Mouse (Mus musculus): ENCODE data around the gene H2-Q2.
"Not testable (repeated sequence)": the region's sequence is repeated elsewhere in the genome, so short reads cannot be mapped to it uniquely, and the experiment has no call there.

Gene H2-Q2
- long read RNA-seq, experiment 1, partial matches to known transcripts: 0 of 1 reads
- long read RNA-seq, experiment 1, other reads (novel, unspliced or antisense): 1 of 1 reads
- long read RNA-seq, experiment 2: 0 reads

DNA sequence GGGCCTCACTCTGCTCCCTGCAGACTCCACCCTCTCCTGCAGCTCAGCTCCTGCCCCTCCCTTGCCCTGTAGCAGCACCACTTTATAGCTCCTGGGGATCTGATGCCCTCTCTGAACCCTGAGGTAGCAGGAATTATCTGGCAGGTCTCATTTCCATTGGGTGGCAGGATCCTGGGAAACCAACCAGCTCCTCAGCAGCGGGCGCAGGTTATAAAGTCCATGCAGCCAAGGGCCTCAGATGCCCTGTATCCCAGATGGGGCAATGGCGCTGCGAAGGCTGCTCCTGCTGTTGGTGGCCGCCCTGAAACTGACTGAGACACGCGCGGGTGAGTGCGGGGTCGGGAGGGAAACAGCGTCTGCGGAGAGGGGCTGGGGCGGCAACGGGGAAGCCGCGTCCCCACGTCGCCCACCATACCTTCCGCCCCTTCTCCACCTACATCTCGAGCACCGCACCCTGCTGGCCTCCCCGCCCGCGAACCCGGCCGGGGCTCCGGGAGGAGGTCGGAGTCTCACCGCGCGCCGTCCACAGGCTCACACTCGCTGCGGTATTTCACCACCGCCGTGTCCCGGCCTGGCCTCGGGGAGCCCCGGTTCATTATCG, at the start of gene H2-Q2:
Gene H2-Q2 (plus strand): TSS at position 172 of the 601 bp plus-strand sequence.
- intact Hi-C loops (cut with DNase I): no loop called here

DNA sequence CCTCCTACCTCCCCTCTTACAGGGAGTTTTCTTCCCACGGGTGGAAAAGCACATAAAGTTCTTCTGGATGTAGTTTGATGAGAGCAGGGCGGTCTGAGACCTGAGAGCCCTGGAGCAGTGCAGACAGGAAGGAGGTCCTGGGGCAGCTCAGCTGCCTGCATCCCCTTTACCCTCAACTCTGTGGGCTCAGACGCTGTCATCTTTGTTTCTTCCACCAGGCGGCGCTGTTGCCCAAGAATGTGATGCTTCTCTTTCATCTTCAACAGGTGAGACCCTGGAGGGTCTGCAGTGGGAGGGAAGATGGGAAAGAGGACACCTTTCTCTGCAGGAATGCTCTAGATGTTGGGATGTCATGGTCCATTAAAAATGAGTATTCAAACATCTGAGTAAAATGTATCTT, 46.2 kb upstream of the H2-Q2 start:
- intact Hi-C loops (cut with DNase I): not testable (repeated sequence)

DNA sequence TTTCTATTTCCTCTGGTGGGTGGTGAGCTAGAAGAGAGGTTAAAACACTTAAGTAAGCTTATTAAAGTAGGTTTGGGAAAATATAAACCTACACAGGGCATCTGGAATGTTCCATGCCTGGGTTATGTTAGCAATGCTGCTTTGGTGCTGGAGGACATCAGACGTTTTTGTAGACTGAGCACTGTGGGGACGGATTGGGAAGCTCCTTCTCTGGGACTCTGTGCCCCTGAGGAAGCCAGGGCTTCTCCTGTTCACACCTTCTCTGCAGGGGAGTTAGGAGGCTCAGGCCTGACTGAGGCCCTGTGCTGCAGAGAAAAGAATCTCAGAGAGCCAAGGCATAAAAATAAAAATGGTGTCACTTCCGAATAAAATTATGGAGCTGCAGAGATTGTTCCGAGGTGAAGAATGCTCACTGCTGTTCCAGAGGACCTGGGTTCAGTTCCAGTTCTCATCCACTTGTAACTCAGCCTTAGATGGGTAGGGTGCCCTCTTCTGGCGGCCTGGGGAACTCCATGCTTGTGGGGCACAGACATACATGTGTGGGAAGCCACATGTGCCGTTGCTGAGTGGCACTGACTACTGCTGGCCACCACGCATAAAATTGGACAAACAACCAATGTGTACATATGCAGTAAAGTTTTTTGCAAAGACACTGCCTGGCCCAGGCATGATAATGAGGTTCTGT, 41.6 kb upstream of the H2-Q2 start:
- intact Hi-C loops (cut with DNase I): not testable (repeated sequence)

DNA sequence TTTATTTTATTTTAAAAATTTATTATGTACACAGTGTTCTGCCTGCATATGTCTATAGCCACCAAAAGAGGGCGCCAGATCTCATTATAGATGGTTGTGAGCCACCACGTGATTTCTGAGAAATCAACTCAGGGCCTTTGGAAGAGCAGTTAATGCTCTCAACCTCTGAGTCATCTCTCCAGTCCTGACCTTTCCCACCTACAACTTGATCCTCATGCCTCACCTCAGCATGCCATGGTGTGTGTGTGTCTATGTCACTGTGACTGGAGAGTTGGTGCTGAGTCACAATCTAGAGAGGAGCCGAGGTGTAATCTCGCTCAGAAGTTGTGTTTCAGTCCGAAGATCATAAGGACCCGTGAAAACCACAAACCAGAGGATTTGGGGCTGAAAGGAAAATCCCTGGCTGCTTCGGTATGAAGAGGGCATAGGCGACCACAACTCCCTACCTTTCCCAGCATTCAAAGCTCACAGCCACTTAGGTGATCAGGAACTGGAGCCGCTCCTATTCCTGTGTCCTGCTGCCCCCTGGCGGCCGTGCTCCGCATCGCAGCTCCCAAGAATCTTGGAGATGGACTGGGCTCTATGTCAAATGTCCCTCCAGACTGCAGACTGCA, 40.3 kb upstream of the H2-Q2 start:
- intact Hi-C loops (cut with DNase I): loop anchor here (1.0 kb wide), 1 partner anchor 1336 kb away; no protein-coding TSS in a partner anchor

DNA sequence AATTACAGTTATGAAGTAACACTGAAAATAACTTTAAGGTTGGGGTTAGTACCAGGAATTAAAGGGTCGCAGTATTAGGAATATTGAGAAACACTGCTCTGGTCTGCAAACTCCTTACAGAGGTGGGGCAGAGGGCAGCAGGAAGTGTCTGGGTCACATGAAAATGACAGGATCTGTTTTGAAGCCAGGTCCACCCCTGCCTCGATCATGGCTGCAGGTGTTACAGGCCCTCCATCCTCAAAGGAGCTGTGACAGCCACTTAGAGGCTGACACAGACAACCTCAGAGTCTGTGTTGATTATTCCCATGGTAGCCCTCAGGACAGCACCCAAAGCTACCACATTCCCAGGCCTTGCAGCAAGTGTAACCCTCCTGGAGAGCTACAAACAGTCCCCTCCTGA, 38.8 kb upstream of the H2-Q2 start:
- intact Hi-C loops (cut with DNase I): no loop called here

DNA sequence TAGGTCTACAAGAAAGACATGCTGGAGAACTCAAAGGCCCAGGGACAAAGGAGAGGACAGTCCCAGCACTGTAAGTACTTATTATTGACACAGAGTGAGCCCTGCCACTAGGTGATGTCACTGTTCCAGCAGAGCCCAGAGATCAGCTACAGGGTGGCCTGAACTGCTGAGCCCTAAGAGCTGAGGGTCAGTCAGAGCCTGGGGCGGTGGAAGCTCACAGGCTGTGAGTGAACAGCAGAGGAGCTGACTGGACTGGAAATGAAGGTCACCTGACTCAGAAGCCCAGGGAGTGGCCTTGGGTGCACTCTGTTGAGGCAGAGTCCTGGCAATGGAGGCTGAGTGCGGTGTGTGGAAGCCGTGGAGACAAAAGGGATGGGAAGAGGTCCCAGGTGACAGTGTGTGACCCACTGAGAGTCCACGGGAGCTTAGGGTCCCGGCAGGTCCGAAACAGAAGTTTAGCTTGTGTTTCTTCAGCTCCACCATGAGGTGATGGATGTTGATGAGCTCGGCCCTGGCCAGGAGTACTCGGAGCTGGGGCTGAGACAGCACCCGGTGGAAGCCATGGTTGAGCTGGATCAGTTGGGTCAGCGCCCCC, 38.2 kb upstream of the H2-Q2 start:
- intact Hi-C loops (cut with DNase I): no loop called here

DNA sequence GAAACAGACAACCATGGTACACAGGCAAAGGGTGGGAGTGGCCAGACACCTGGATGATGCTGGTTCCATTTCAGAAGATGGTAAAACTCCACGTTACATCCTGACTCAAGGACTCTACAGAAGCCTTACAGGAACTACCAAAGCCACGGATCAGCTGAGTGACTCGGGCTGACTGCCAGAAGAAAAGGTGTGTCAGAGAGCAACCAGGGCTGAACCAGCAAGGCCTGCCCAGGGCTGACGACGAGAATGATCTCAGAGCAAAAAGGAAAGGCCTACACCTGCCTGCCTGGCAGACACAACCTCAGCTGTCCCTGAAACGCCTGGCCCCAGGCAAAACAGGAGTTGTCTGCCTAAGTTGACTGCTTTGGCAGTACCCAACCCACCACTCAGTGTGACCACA, 37.6 kb upstream of the H2-Q2 start:
- intact Hi-C loops (cut with DNase I): no loop called here

DNA sequence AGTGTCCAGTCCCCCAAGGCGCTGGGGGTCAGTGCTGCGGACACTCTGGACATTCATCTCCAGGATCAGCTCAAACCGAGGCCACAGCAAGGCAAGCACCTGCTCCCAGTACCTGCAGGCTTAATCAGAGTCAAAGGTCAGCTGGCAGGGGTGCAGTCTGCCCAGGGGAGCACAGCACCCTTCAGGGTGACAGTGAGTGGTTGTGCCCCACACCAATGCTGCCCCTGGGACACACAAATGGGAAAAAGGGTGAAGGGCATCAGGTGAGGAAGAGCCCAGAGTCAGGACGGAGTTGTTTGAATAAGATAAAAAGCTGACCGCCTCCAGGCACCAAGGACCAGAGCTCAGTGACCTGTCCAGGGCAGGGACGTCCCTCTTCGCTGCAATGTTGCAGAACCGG, 37.1 kb upstream of the H2-Q2 start:
- intact Hi-C loops (cut with DNase I): not testable (repeated sequence)

DNA sequence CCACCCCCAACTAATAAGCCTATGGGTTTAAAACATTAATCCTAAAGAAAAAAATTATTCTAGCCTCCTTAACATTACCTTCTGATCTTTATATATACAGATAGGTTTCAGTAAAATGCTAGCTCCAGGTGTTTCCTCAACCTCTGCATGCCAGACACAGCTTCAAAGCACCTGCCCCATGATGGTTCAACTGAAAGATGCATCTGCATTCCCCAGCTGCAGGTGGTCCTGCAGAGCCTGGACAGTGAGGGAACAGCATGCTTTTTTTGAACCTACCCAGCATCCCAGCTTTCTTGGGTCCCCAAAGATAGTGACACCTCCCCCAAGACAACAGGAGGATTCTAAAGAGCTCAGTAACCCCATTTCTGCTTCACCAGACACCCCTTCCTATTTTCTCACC, 23.4 kb upstream of the H2-Q2 start:
- intact Hi-C loops (cut with DNase I): loop anchor here (1.0 kb wide), 1 partner anchor 41 kb away; no protein-coding TSS in a partner anchor

DNA sequence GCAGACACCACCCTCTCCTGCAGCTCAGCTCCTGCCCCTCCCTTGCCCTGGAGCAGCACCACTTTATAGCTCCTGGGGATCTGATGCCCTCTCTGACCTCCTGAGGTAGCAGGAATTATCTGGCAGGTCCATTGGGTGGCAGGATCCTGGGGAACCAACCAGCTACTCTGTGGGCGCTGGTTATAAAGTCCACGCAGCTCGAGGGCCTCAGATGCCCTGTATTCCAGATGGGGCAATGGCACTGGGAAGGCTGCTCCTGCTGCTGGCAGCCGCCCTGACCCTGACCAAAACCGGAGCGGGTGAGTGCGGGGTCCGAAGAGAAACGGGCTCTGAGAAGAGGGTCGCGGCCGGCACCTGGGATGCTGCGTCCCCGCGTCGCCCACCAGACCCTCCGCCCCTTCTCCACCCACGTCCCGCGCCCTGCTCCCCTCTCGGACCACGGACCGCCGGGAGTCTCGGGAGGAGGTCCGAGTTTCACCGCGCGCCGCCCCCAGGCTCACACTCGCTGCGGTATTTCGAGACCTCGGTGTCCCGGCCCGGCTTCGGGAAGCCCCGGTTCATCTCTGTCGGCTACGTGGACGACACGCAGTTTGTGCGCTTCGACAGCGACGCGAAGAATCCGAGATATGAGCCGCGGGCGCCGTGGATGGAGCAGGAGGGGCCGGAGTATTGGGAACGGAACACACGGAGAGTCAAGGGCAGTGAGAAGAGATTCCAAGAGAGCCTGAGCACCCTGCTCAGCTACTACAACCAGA, 21.5 kb upstream of the H2-Q2 start, which contains the start of gene H2-Q1:
Gene H2-Q1 (plus strand): TSS at position 79 of the 755 bp plus-strand sequence.
- intact Hi-C loops (cut with DNase I): no loop called here

DNA sequence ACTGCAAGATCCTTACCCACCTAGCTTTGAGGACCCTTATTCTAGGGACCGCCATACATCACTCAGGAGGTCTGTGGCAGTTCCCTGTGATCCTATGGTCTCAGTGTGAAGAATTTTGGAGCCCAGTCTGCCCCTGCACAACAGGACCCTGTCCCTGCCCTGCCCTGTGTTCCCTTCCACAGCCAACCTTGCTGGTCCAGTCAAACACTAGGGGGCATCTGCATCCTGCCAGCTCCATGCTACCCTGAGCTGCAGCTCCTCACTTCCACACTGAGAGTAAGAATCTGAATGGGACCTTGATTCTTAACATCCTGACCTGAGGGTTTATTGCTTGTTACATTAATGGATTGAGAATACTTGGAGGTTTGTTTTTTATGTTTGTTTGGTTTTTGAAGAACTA, 16.9 kb upstream of the H2-Q2 start:
- intact Hi-C loops (cut with DNase I): not testable (repeated sequence)

DNA sequence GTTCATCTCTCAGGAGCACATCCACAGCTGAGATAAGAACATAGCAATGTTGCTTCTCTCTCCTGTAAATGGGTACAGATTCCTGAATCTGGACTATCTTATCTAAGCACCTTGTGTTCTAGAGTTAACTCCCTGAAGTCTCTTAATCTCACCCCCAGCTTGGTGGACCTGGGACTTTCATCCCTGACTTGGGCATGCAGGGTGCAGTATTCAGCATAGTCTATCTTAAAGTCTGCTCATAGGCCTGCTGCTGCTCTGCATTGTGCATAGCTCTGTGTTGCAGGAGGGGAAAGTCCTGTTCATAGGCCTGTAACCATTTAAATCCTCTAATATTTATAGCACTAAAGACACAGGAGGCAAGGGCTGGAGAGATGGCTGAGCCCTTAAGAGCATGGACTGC, 16.0 kb upstream of the H2-Q2 start:
- intact Hi-C loops (cut with DNase I): not testable (repeated sequence)

DNA sequence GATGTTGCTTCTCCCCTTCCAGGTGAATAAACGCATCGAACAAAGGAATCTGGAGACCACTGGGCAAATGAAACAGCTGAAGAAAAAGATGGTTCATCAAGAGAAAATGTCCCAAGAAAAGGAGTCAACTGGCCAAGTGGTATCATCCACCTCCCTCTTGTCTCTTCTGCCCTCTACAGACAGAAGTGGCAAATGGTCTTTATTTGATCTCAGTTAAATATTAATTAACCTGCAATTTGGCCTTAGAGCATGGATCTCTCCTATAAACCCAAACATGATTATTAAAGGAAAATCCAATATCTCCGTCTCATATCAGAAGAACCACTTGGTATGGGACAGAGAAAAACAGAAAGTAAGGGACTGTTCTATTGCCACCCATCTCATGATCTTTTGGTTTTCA, 12.3 kb upstream of the H2-Q2 start:
- intact Hi-C loops (cut with DNase I): not testable (repeated sequence)

DNA sequence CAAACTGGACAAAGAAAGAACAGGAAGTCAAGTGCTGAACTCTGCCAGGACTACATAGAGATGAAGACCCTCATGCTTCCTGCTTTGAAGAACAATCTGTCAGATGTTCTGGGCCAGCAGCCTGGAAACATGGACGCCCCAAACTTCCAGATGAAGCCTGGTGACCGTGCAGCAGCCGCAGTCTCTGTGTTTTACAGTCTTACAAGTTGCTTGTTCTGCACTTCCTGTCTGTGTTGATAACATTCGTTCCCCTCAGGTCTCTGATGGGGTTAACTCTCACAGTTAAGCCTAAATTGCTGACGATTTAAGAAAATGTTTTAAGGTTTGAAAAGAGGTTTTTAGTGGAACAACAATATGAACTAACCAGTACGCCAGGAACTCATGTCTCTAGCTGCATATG, 10.5 kb upstream of the H2-Q2 start:
- intact Hi-C loops (cut with DNase I): not testable (repeated sequence)

DNA sequence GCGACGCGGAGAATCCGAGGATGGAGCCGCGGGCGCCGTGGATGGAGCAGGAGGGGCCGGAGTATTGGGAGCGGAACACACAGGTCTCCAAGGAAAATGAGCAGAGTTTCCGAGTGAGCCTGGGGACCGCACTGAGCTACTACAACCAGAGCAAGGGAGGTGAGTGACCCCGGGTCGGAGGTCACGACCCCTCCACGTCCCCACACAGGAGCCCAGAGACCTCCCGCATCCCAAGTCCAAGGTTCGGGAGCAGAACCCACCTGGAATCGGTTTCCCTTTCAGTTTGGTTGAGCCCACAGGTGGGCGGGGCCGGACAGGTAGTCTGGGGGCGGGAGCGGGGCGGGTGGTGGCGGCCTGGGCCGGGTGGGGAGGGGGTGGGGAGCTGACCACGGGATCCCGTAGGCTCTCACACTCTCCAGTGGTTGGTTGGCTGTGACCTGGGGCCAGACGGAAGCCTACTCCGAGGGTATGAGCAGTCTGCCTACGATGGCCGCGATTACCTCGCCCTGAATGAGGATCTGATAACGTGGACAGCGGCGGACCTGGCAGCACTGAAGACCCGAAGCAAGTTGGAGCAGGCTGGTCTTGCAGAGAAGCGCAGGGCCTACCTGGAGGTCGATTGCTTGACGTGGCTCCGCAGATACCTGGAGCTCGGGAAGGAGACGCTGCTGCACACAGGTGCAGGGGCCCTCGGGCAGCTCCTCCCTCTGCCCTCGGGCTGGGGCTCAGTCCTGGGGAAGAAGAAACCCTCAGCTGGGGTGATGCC, 852 bp downstream of the H2-Q2 start:
- intact Hi-C loops (cut with DNase I): no loop called here

DNA sequence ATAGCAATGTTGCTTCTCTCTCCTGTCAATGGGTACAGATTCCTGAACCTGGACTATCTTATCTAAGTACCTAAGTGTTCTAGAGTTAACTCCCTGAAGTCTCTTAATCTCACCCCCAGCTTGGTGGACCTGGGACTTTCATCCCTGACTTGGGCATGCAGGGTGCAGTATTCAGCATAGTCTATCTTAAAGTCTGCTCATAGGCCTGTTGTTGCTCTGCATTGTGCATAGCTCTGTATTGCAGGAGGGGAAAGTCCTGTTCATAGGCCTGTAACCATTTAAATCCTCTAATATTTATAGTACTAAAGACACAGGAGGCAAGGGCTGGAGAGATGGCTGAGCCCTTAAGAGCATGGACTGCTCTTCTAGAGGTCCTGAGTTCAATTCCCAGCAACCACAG, 5.6 kb downstream of the H2-Q2 start:
- intact Hi-C loops (cut with DNase I): not testable (repeated sequence)

DNA sequence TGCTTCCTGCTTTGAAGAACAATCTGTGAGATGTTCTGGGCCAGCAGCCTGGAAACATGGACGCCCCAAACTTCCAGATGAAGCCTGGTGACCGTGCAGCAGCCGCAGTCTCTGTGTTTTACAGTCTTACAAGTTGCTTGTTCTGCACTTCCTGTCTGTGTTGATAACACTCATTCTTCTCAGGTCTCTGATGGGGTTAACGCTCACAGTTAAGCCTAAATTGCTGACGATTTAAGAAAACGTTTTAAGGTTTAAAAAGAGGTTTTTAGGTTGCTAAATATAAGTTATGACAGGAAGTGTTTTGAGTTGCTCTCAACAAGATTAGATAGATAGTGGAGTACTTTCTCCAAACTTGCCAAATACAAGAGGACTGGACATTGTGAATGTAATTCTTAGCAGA, 11.2 kb downstream of the H2-Q2 start:
- intact Hi-C loops (cut with DNase I): not testable (repeated sequence)

DNA sequence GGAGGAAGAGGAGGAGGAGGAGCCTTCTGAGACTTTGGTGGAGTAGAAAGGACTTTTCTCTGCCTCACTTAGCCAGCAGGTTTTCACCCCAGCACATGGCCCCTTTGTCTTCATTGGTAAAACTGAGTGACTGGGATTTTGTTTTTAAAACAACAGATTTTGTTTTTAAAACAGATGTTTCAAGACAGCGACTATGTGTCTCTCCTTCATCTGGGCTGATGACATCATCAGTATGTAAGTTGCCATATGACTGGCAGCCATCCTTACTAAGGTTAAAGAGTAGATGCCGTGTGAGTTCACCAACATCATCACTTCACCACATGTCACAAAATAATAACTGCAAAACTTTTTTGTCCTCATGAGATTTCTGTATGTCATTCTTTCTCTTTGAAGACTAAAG, 12.0 kb downstream of the H2-Q2 start:
- intact Hi-C loops (cut with DNase I): no loop called here

DNA sequence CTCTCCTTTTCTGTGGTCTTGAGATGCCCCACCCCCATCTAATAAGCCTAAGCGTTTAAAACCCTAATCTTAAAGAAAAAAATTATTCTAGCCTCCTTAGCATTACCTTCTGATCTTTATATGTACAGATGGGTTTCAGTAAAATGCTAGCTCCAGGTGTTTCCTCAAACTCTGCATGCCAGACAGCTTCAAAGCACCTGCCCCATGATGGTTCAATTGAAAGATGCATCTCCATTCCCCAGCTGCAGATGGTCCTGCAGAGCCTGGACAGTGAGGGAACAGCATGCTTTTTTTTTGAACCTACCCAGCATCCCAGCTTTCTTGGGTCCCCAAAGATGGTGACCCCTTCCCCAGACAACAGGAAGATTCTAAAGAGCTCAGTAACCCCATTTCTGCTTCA, 15.0 kb downstream of the H2-Q2 start:
- intact Hi-C loops (cut with DNase I): loop anchor here (5.0 kb wide), 1 partner anchor 1400 kb away; the partner anchor contains the start of genes Rps18 and Vps52

DNA sequence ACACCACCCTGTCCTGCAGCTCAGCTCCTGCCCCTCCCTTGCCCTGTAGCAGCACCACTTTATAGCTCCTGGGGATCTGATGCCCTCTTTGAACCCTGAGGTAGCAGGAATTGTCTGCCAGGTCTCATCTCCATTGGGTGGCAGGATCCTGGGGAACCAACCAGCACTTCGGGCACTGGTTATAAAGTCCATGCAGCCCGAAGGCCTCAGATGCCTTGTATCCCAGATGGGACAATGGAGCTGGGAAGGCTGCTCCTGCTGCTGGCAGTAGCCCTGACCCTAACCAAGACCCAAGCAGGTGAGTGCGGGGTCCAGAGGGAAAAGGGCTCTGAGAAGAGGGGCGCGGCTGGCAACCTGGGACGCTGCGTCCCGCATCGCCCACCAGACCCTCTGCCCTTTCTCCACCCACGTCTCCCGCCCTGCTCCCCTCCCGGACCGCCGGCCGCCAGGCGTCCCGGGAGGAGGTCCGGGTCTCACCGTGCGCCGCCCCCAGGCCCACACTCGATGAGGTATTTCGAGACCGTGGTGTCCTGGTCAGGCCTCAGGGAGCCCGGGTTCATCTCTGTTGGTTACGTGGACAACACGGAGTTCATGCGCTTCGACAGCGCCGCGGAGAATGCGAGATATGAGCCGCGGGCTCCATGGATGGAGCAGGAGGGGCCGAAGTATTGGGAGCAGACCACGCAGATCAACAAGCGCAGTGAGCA, 16.9 kb downstream of the H2-Q2 start:
- intact Hi-C loops (cut with DNase I): loop anchor here (1.0 to 5.0 kb wide), 2 partner anchors 40 to 1402 kb away; partner anchors contain the start of genes Rps18 and Vps52
